Mouse (Mus musculus) lung, embryonic 14.5 days (tissue): ENCODE results near the gene Nme8. TPM values are rescaled to one million over a fixed set of nuclear protein-coding genes. Genes with fewer than 3 reads are reported as not detected.

Experiments
- ATAC-seq: fragments of 200-750 bp; cut with Nextera tagmentation; 2 replicates; pipeline ENCODE4 v1.8.0; 2017; ENCODE audit warnings: mild to moderate bottlenecking, moderate TSS enrichment, moderate library complexity; ENCODE audit not compliant: insufficient read depth
- DNase-seq: peaks from one replicate; pipeline ENCODE4 v3.0.0-alpha.2; 2015
- H3K27ac ChIP-seq: fragments of 300-500 bp; sonication (generic); 2 replicates; pipeline ENCODE4 v1.5.1; 2014; ENCODE audit warnings: low read depth, mild to moderate bottlenecking, moderate library complexity
- H3K27me3 ChIP-seq: fragments of 300-500 bp; sonication (generic); 2 replicates; pipeline ENCODE4 v1.6.1; 2014; ENCODE audit warnings: low read length, control low read depth; ENCODE audit not compliant: insufficient read depth
- H3K36me3 ChIP-seq: fragments of 300-500 bp; sonication (generic); 2 replicates; pipeline ENCODE4 v1.6.1; 2014; ENCODE audit warnings: control low read depth; ENCODE audit not compliant: insufficient read depth
- H3K4me1 ChIP-seq: fragments of 300-500 bp; sonication (generic); 2 replicates; pipeline ENCODE4 v1.6.1; 2014; ENCODE audit warnings: antibody characterized with exemption, control low read depth; ENCODE audit not compliant: insufficient read depth
- H3K4me2 ChIP-seq: fragments of 300-500 bp; sonication (generic); 2 replicates; pipeline ENCODE4 v1.6.1; 2014; ENCODE audit warnings: mild to moderate bottlenecking
- H3K4me3 ChIP-seq: fragments of 300-500 bp; sonication (generic); 2 replicates; pipeline ENCODE4 v1.5.1; 2014; ENCODE audit warnings: low read depth, low read length
- H3K9ac ChIP-seq: fragments of 300-500 bp; sonication (generic); 2 replicates; pipeline ENCODE4 v1.6.1; 2014
- H3K9me3 ChIP-seq: fragments of 300-500 bp; sonication (generic); 2 replicates; pipeline ENCODE4 v1.6.1; 2016; ENCODE audit warnings: low read depth, low read length, control low read depth
- CTCF ChIP-seq: IDR thresholded peaks from 2 replicates; pipeline ENCODE4 v1.5.1; 2016; ENCODE audit warnings: antibody characterized with exemption, low read depth
- WGBS: fragments of 180-500 bp; shearing (Covaris S2); extraction: QIAGEN DNeasy Blood & Tissue Kit; methylation state at CpG from one replicate; pipeline ENCODE4 v1.1.7; 2014; 5-methylcytosine and 5-hydroxymethylcytosine counted together
- polyA plus RNA-seq: library from polyadenylated mRNA; unstranded; fragments of >200 nt; fragmentation: Nextera tagmentation; extraction: Ambion mirVana; gene quantifications from 2 replicates; pipeline ENCODE4 v1.2.1, GENCODE M21; 2014

The Nme8 gene
- not detected in 2 replicates for polyA plus RNA-seq

DNA sequence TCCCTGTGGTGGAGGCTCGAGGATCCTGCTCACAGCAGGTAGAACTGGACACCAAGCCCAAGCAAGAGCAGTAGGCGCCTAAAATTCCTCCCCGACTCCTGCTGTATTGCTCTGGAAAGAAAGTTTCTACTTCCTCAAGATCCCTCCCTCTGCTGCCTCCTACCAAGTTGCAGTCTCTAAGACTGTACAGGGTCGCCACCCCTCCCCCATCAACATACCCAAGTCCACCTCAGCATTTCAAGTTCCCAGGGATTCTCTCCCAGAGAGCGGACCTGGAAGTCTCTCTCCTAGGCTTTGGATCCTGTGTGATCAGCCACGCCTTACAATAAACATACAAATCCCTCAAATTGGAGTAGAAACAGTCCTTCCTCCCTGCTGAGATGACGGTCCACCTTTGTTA is at the start of gene Nme8:
Nme8 (minus strand) TSS at position 5 of the 400 bp plus-strand sequence.
- Histone ChIP-seq H3K9ac (no peak within 1 kb of the TSS; the same call in 1 of the 2 replicates), H3K9me3 (no peaks in the 10 kb centered on the region), H3K4me1 (peaks cover 5% of the 10 kb centered on the region; the same call in 1 of the 2 replicates), H3K27ac (no peak within 1 kb of the TSS), H3K4me2 (peak within 1 kb of the TSS; percentile 35; the same call in 1 of the 2 replicates), H3K27me3 (no peaks in the 10 kb centered on the region), H3K4me3 (no peak within 1 kb of the TSS), H3K36me3 (no peaks in the 10 kb centered on the region)
- DNase-seq (peak; percentile 13), ATAC-seq (peak; percentile 22; the same call in 1 of the 2 replicates)
- TF ChIP-seq CTCF = no peak
- 22% methylated on average over 7 of the region's 7 CpGs for WGBS

- 63% methylated on average over 2 of the region's 2 CpGs for WGBS
- no peak for TF ChIP-seq CTCF
- ATAC-seq = no peak
Observed at GRCm38 (mm10) chr13:19745741-19746140, 48.1 kb upstream of the Nme8 start.

GRCm38 (mm10) chr13:19744536-19744935 is 46.9 kb upstream of the Nme8 start:
- no peak for DNase-seq
- Histone ChIP-seq H3K9ac (no peak overlapping the region), H3K9me3 (no peaks in the 10 kb centered on the region), H3K36me3 (no peaks in the 10 kb centered on the region), H3K4me2 (no peak overlapping the region), H3K27ac (no peak overlapping the region), H3K4me3 (no peak overlapping the region), H3K27me3 (no peaks in the 10 kb centered on the region), H3K4me1 (no peaks in the 10 kb centered on the region)
- whole genome bisulfite sequencing = 79% methylated on average over 5 of the region's 5 CpGs
- ATAC-seq = no peak
- no peak for TF ChIP-seq CTCF

More at GRCm38 (mm10) chr13:19745741-19746140, 48.1 kb upstream of the Nme8 start:
- Histone ChIP-seq H3K4me2 (no peak overlapping the region), H3K9me3 (no peaks in the 10 kb centered on the region), H3K36me3 (no peaks in the 10 kb centered on the region), H3K9ac (no peak overlapping the region), H3K4me1 (no peaks in the 10 kb centered on the region), H3K4me3 (no peak overlapping the region), H3K27ac (no peak overlapping the region), H3K27me3 (no peaks in the 10 kb centered on the region)
- no peak for DNase-seq

GRCm38 (mm10) chr13:19734597-19734996 is 37.0 kb upstream of the Nme8 start:
- 75% methylated on average over 5 of the region's 5 CpGs for WGBS
- H3K4me1 ChIP-seq = no peaks in the 10 kb centered on the region
- no peak overlapping the region for H3K9ac ChIP-seq
- ATAC-seq = no peak
- no peak for TF ChIP-seq CTCF
- no peaks in the 10 kb centered on the region for H3K9me3 ChIP-seq
- no peak for DNase-seq
- no peaks in the 10 kb centered on the region for H3K27me3 ChIP-seq
- no peaks in the 10 kb centered on the region for H3K36me3 ChIP-seq
- no peak overlapping the region for H3K27ac ChIP-seq
- H3K4me2 ChIP-seq = no peak overlapping the region
- H3K4me3 ChIP-seq = no peak overlapping the region

- Histone ChIP-seq H3K36me3 (no peaks in the 10 kb centered on the region), H3K9ac (no peak overlapping the region), H3K9me3 (no peaks in the 10 kb centered on the region), H3K4me1 (no peaks in the 10 kb centered on the region), H3K4me3 (no peak overlapping the region), H3K27me3 (no peaks in the 10 kb centered on the region), H3K27ac (peak overlapping the region; percentile 36; the same call in 1 of the 2 replicates), H3K4me2 (no peak overlapping the region)
- ATAC-seq (peak; percentile 84), DNase-seq (peak; percentile 84)
- no peak for TF ChIP-seq CTCF
- 29% methylated on average over 2 of the region's 2 CpGs for WGBS
Observed at GRCm38 (mm10) chr13:19730826-19731225, 33.2 kb upstream of the Nme8 start.

GRCm38 (mm10) chr13:19718954-19719353 is 21.4 kb upstream of the Nme8 start:
- ATAC-seq (peak; percentile 65), DNase-seq (peak; percentile 91)
- Histone ChIP-seq H3K27ac (peak overlapping the region; percentile 63; the same call in 1 of the 2 replicates), H3K4me1 (no peaks in the 10 kb centered on the region), H3K9me3 (no peaks in the 10 kb centered on the region), H3K27me3 (no peaks in the 10 kb centered on the region), H3K9ac (no peak overlapping the region), H3K4me3 (no peak overlapping the region), H3K36me3 (no peaks in the 10 kb centered on the region), H3K4me2 (no peak overlapping the region)
- no peak for TF ChIP-seq CTCF
- 42% methylated on average over 5 of the region's 5 CpGs for WGBS

- Histone ChIP-seq H3K4me3 (no peak overlapping the region), H3K36me3 (no peaks in the 10 kb centered on the region), H3K4me2 (no peak overlapping the region), H3K9me3 (no peaks in the 10 kb centered on the region), H3K27ac (no peak overlapping the region), H3K9ac (no peak overlapping the region), H3K27me3 (no peaks in the 10 kb centered on the region), H3K4me1 (no peaks in the 10 kb centered on the region)
- 75% methylated on average over 2 of the region's 2 CpGs for WGBS
- DNase-seq (peak; percentile 27), ATAC-seq (no peak)
- TF ChIP-seq CTCF = no peak
Observed at GRCm38 (mm10) chr13:19717201-19717600, 19.6 kb upstream of the Nme8 start.

DNA sequence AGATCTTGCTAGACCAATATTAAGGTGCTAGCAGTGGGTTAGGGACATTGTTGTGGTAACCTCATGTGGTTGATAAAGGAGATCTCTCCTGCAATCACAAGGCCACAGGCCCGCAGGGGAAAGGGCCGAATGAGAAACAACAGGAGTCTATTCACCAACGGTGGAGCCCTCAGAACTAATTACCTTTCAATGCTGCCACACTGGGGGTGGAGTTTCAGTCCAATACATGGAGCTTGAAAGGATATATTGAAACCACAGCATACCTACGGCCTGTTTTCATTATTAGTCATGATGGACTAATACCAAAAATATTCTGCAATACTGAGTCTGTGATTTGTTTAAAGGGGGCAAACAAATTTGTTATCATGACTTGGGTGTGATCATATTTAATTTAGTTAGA is 6.2 kb upstream of the Nme8 start:
- Histone ChIP-seq H3K9ac (no peak overlapping the region), H3K9me3 (no peaks in the 10 kb centered on the region), H3K4me3 (no peak overlapping the region), H3K4me1 (peaks cover 5% of the 10 kb centered on the region; the same call in 1 of the 2 replicates), H3K36me3 (no peaks in the 10 kb centered on the region), H3K27me3 (no peaks in the 10 kb centered on the region), H3K27ac (no peak overlapping the region), H3K4me2 (no peak overlapping the region)
- ATAC-seq (no peak), DNase-seq (no peak)
- 56% methylated on average over 4 of the region's 4 CpGs for WGBS
- no peak for TF ChIP-seq CTCF
